Mouse (Mus musculus) small intestine, adult 2 months (tissue): ENCODE measurements around the gene Mid1. TPM values are rescaled to one million over a fixed set of nuclear protein-coding genes. Genes with fewer than 3 reads are reported as not detected.

ENCODE experiments used
- H3K27ac ChIP-seq: fragments of 200-500 bp; 2 replicates; pipeline ENCODE4 v1.5.1; 2012; ENCODE audit warnings: low read depth, low read length, control low read depth, inconsistent platforms; ENCODE audit not compliant: insufficient read depth
- H3K27me3 ChIP-seq: fragments of 200-500 bp; 2 replicates; pipeline ENCODE4 v1.6.1; 2012; ENCODE audit warnings: mild to moderate bottlenecking, moderate library complexity, low read length, inconsistent platforms; ENCODE audit not compliant: control insufficient read depth, insufficient read depth
- H3K36me3 ChIP-seq: fragments of 200-500 bp; 2 replicates; pipeline ENCODE4 v1.6.1; 2012; ENCODE audit warnings: mild to moderate bottlenecking, low read length, control low read depth, inconsistent platforms; ENCODE audit not compliant: control insufficient read depth, insufficient read depth
- H3K4me1 ChIP-seq: fragments of 200-500 bp; 2 replicates; pipeline ENCODE4 v1.6.1; 2012; ENCODE audit warnings: low read length, inconsistent platforms, mixed read lengths; ENCODE audit not compliant: control insufficient read depth, insufficient read depth, insufficient read length
- H3K4me3 ChIP-seq: fragments of 200-500 bp; 2 replicates; pipeline ENCODE4 v1.5.1; 2012; ENCODE audit warnings: low read depth, mild to moderate bottlenecking, control low read depth, inconsistent platforms, low read length, moderate library complexity
- CTCF ChIP-seq: fragments of 200-500 bp; IDR thresholded peaks from 2 replicates; pipeline ENCODE4 v1.5.1; 2012; ENCODE audit warnings: low read depth, mild to moderate bottlenecking, control low read depth, inconsistent platforms, low read length, moderate library complexity, mixed read lengths; ENCODE audit not compliant: insufficient replicate concordance, insufficient read length; ENCODE audit errors: extremely low read depth
- POLR2A ChIP-seq: fragments of 200-500 bp; IDR thresholded peaks from 2 replicates; pipeline ENCODE4 v1.6.1; 2012; ENCODE audit warnings: low read depth, mild to moderate bottlenecking, control low read depth, inconsistent platforms, low read length, moderate library complexity
- WGBS: fragments of 180-500 bp; shearing (Covaris S2); methylation state at CpG from one replicate; pipeline ENCODE4 v1.1.7; 2018; 5-methylcytosine and 5-hydroxymethylcytosine counted together
- polyA plus RNA-seq: library from polyadenylated mRNA; depleted of rRNA; stranded (reverse); fragments of >200 nt; gene quantifications from 2 replicates; pipeline ENCODE4 v1.2.3, GENCODE M21; 2012

Gene Mid1
- polyA plus RNA-seq, 1 experiment: 10.8 TPM

- Histone ChIP-seq H3K27ac (no peak overlapping the region), H3K4me1 (no peaks in the 10 kb centered on the region)
Measured at GRCm38 (mm10) chrX:169837947-169838649, 153.1 kb downstream of the Mid1 start.

GRCm38 (mm10) chrX:169838650-169838971 lies 153.6 kb downstream of the Mid1 start:
- Histone ChIP-seq H3K4me3 (no peak overlapping the region), H3K4me1 (no peaks in the 10 kb centered on the region), H3K36me3 (no peaks in the 10 kb centered on the region), H3K27ac (no peak overlapping the region), H3K27me3 (no peaks in the 10 kb centered on the region)
- TF ChIP-seq CTCF (no peak), POLR2A (no peak)
- WGBS: 95% methylated on average over 2 of the region's 2 CpGs

More at GRCm38 (mm10) chrX:169837947-169838649, 153.1 kb downstream of the Mid1 start:
- Histone ChIP-seq H3K4me3 (no peak overlapping the region), H3K36me3 (no peaks in the 10 kb centered on the region), H3K27me3 (no peaks in the 10 kb centered on the region)
- TF ChIP-seq POLR2A (no peak), CTCF (no peak)
- 67% methylated on average over 5 of the region's 5 CpGs for WGBS

GRCm38 (mm10) chrX:169843267-169843666 lies 158.3 kb downstream of the Mid1 start:
- Histone ChIP-seq H3K4me3 (no peak overlapping the region), H3K27ac (no peak overlapping the region), H3K4me1 (no peaks in the 10 kb centered on the region), H3K27me3 (no peaks in the 10 kb centered on the region), H3K36me3 (no peaks in the 10 kb centered on the region)
- WGBS: 86% methylated on average over 1 of the region's 1 CpGs
- TF ChIP-seq CTCF (no peak), POLR2A (no peak)

GRCm38 (mm10) chrX:169844150-169844772 lies 159.3 kb downstream of the Mid1 start:
- no peaks in the 10 kb centered on the region for H3K36me3 ChIP-seq
- no peak overlapping the region for H3K4me3 ChIP-seq
- no peak overlapping the region for H3K27ac ChIP-seq
- WGBS: 63% methylated on average over 5 of the region's 5 CpGs
- H3K27me3 ChIP-seq: no peaks in the 10 kb centered on the region
- TF ChIP-seq POLR2A (no peak), CTCF (no peak)
- H3K4me1 ChIP-seq: no peaks in the 10 kb centered on the region

GRCm38 (mm10) chrX:169846187-169846586 lies 161.2 kb downstream of the Mid1 start:
- H3K4me3 ChIP-seq: no peak overlapping the region
- WGBS: 79% methylated on average over 3 of the region's 3 CpGs

GRCm38 (mm10) chrX:169861194-169861720 lies 176.3 kb downstream of the Mid1 start:
- H3K36me3 ChIP-seq: no peaks in the 10 kb centered on the region
- 46% methylated on average over 2 of the region's 2 CpGs for WGBS
- H3K27me3 ChIP-seq: no peaks in the 10 kb centered on the region
- no peak overlapping the region for H3K4me3 ChIP-seq
- H3K4me1 ChIP-seq: no peaks in the 10 kb centered on the region
- no peak overlapping the region for H3K27ac ChIP-seq
- no peak for TF ChIP-seq CTCF
- TF ChIP-seq POLR2A: no peak

More at GRCm38 (mm10) chrX:169846187-169846586, 161.2 kb downstream of the Mid1 start:
- Histone ChIP-seq H3K4me1 (no peaks in the 10 kb centered on the region), H3K27me3 (no peaks in the 10 kb centered on the region), H3K36me3 (no peaks in the 10 kb centered on the region), H3K27ac (no peak overlapping the region)
- TF ChIP-seq CTCF (no peak), POLR2A (no peak)

GRCm38 (mm10) chrX:169862440-169862839 lies 177.4 kb downstream of the Mid1 start:
- Histone ChIP-seq H3K4me3 (no peak overlapping the region), H3K27ac (no peak overlapping the region)
- no peak for TF ChIP-seq CTCF
- TF ChIP-seq POLR2A: no peak

More at GRCm38 (mm10) chrX:169862440-169862839, 177.4 kb downstream of the Mid1 start:
- Histone ChIP-seq H3K36me3 (no peaks in the 10 kb centered on the region), H3K4me1 (no peaks in the 10 kb centered on the region), H3K27me3 (no peaks in the 10 kb centered on the region)
